Mouse (Mus musculus): ENCODE data around the gene Irf9. TPM values are rescaled to one million over a fixed set of nuclear protein-coding genes. Genes with fewer than 3 reads are reported as not detected.

The Irf9 gene
- polyA plus RNA-seq, 1 experiment from 2014 or later = 17.2 TPM

Other genes starting within 250 kb of the Irf9 start
- 88.8 and 91.2 TPM in 2 replicates for gene Dhrs4, start 124.8 kb upstream of the Irf9 start, polyA plus RNA-seq (2015; fragmentation: Nextera tagmentation; extraction: Ambion mirVana)
- gene Carmil3, start 112.9 kb upstream of the Irf9 start, polyA plus RNA-seq (2015; fragmentation: Nextera tagmentation; extraction: Ambion mirVana) = 0.28 and 0.46 TPM in 2 replicates
- not detected in 2 replicates for gene Cpne6, start 93.1 kb upstream of the Irf9 start, polyA plus RNA-seq (2015; fragmentation: Nextera tagmentation; extraction: Ambion mirVana)
- gene Nrl, start 78.6 kb upstream of the Irf9 start, polyA plus RNA-seq (2015; fragmentation: Nextera tagmentation; extraction: Ambion mirVana) = not detected in 2 replicates
- gene Pck2, start 63.3 kb upstream of the Irf9 start, polyA plus RNA-seq (2015; fragmentation: Nextera tagmentation; extraction: Ambion mirVana) = 41.2 and 42.5 TPM in 2 replicates
- gene Dcaf11, start 43.6 kb upstream of the Irf9 start, polyA plus RNA-seq (2015; fragmentation: Nextera tagmentation; extraction: Ambion mirVana) = 62.0 and 64.7 TPM in 2 replicates
- gene A730061H03Rik, start 43.2 kb upstream of the Irf9 start, polyA plus RNA-seq (2015; fragmentation: Nextera tagmentation; extraction: Ambion mirVana) = 2.0 and 3.2 TPM in 2 replicates
- gene Fitm1, start 28.0 kb upstream of the Irf9 start, polyA plus RNA-seq (2015; fragmentation: Nextera tagmentation; extraction: Ambion mirVana) = 0.74 and 2.0 TPM in 2 replicates
- gene Psme1, start 25.4 kb upstream of the Irf9 start, polyA plus RNA-seq (2015; fragmentation: Nextera tagmentation; extraction: Ambion mirVana) = 114 TPM in 2 replicates
- 22.5 and 25.8 TPM in 2 replicates for gene Emc9, start 18.3 kb upstream of the Irf9 start, polyA plus RNA-seq (2015; fragmentation: Nextera tagmentation; extraction: Ambion mirVana)
- gene Psme2, start 12.5 kb upstream of the Irf9 start, polyA plus RNA-seq (2015; fragmentation: Nextera tagmentation; extraction: Ambion mirVana) = 177 and 181 TPM in 2 replicates
- gene Rnf31, start 11.9 kb upstream of the Irf9 start, polyA plus RNA-seq (2015; fragmentation: Nextera tagmentation; extraction: Ambion mirVana) = 9.5 and 9.7 TPM in 2 replicates
- gene Rec8, start 14.5 kb downstream of the Irf9 start, polyA plus RNA-seq (2015; fragmentation: Nextera tagmentation; extraction: Ambion mirVana) = 2.9 and 3.1 TPM in 2 replicates
- gene Ipo4, start 32.4 kb downstream of the Irf9 start, polyA plus RNA-seq (2015; fragmentation: Nextera tagmentation; extraction: Ambion mirVana) = 23.4 and 24.6 TPM in 2 replicates
- gene Gm49378, start 34.3 kb downstream of the Irf9 start, polyA plus RNA-seq (2015; fragmentation: Nextera tagmentation; extraction: Ambion mirVana) = 0.71 and 1.0 TPM in 2 replicates
- 46.8 and 49.6 TPM in 2 replicates for gene Tm9sf1, start 40.2 kb downstream of the Irf9 start, polyA plus RNA-seq (2015; fragmentation: Nextera tagmentation; extraction: Ambion mirVana)
- gene Tssk4, start 46.6 kb downstream of the Irf9 start, polyA plus RNA-seq (2015; fragmentation: Nextera tagmentation; extraction: Ambion mirVana) = 0.15 and 0.16 TPM in 2 replicates
- 14.1 and 16.8 TPM in 2 replicates for gene Mdp1, start 56.9 kb downstream of the Irf9 start, polyA plus RNA-seq (2015; fragmentation: Nextera tagmentation; extraction: Ambion mirVana)
- 20.9 and 22.8 TPM in 2 replicates for gene Gmpr2, start 68.4 kb downstream of the Irf9 start, polyA plus RNA-seq (2015; fragmentation: Nextera tagmentation; extraction: Ambion mirVana)
- 212 and 230 TPM in 2 replicates for gene Nedd8, start 68.6 kb downstream of the Irf9 start, polyA plus RNA-seq (2015; fragmentation: Nextera tagmentation; extraction: Ambion mirVana)
- 17.8 and 20.1 TPM in 2 replicates for gene Tinf2, start 78.2 kb downstream of the Irf9 start, polyA plus RNA-seq (2015; fragmentation: Nextera tagmentation; extraction: Ambion mirVana)
- 2.8 and 3.1 TPM in 2 replicates for gene Tgm1, start 110.4 kb downstream of the Irf9 start, polyA plus RNA-seq (2015; fragmentation: Nextera tagmentation; extraction: Ambion mirVana)
- gene Rabggta, start 118.7 kb downstream of the Irf9 start, polyA plus RNA-seq (2015; fragmentation: Nextera tagmentation; extraction: Ambion mirVana) = 11.3 and 12.4 TPM in 2 replicates
- gene Dhrs1, start 142.1 kb downstream of the Irf9 start, polyA plus RNA-seq (2015; fragmentation: Nextera tagmentation; extraction: Ambion mirVana) = 40.9 and 43.5 TPM in 2 replicates
- gene Nop9, start 142.1 kb downstream of the Irf9 start, polyA plus RNA-seq (2015; fragmentation: Nextera tagmentation; extraction: Ambion mirVana) = 18.6 and 18.7 TPM in 2 replicates
- 74.1 and 86.9 TPM in 2 replicates for gene Cideb, start 154.9 kb downstream of the Irf9 start, polyA plus RNA-seq (2015; fragmentation: Nextera tagmentation; extraction: Ambion mirVana)
- gene Ltb4r2, start 157.9 kb downstream of the Irf9 start, polyA plus RNA-seq (2015; fragmentation: Nextera tagmentation; extraction: Ambion mirVana) = 0.38 and 0.40 TPM in 2 replicates
- 14.2 and 16.4 TPM in 2 replicates for gene Ltb4r1, start 162.4 kb downstream of the Irf9 start, polyA plus RNA-seq (2015; fragmentation: Nextera tagmentation; extraction: Ambion mirVana)
- gene Adcy4, start 180.5 kb downstream of the Irf9 start, polyA plus RNA-seq (2015; fragmentation: Nextera tagmentation; extraction: Ambion mirVana) = 1.9 and 2.4 TPM in 2 replicates
- gene Ripk3, start 185.3 kb downstream of the Irf9 start, polyA plus RNA-seq (2015; fragmentation: Nextera tagmentation; extraction: Ambion mirVana) = 15.4 and 16.4 TPM in 2 replicates
- 0.71 TPM in 2 replicates for gene Nfatc4, start 219.6 kb downstream of the Irf9 start, polyA plus RNA-seq (2015; fragmentation: Nextera tagmentation; extraction: Ambion mirVana)